Mouse (Mus musculus): ENCODE results near the gene Lpar1.

DNA sequence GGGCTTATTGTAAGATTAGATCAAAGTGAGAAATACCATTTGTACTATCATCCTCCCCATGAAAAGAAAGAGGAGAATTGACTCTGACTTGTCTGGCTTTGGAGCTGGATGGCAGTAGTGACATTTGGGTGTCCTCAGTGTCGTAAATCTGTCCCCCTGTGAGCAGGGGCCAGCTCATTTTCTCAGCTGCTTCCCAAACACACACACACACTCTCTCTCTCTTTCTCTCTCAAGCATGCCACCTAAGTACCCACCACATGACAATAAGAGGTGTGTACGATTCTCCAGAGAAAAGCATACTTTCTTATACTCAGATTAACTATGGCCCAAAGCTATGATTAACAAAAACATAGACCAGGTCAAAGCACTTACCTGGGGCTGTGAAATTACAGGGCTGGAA is 49.4 kb downstream of the Lpar1 start:
- no peak for TF ChIP-seq MAFK (IDR thresholded peaks at IDR 0.05; ENCODE audit: insufficient read depth, low read depth, low read length)
- no peak for TF ChIP-seq ZNF384 (IDR thresholded peaks at IDR 0.05; ENCODE audit: low read depth, low read length)
- no peak for TF ChIP-seq CHD2 (IDR thresholded peaks at IDR 0.05; ENCODE audit: low read depth, low read length)
- no peak for TF ChIP-seq HCFC1 (IDR thresholded peaks at IDR 0.05; ENCODE audit: borderline replicate concordance, insufficient read depth, low read length)
- TF ChIP-seq ZC3H11A (IDR thresholded peaks at IDR 0.05; ENCODE audit: borderline replicate concordance, low read depth, low read length) = no peak

Data from ES-E14 (cell line).